Mouse (Mus musculus) left cerebral cortex, adult 2 months (tissue): ENCODE data around the gene Prickle4. TPM values are rescaled to one million over a fixed set of nuclear protein-coding genes. Genes with fewer than 3 reads are reported as not detected.

Experiments used
- DNase-seq, 2 experiments: peaks; one replicate each; pipeline ENCODE4 v3.0.0; 2021 to 2022; ENCODE audit warnings: low spot score in 2 of 2, mixed read lengths in 1 of 2; ENCODE audit errors: extremely low spot score in 1 of 2
- H3K27ac ChIP-seq: fragments of 200-600 bp; 2 replicates; pipeline ENCODE4 v1.8.1; 2022
- H3K4me3 ChIP-seq: fragments of 200-600 bp; 2 replicates; pipeline ENCODE4 v1.8.1; 2022
- CTCF ChIP-seq: fragments of 200-600 bp; IDR thresholded peaks from 2 replicates; pipeline ENCODE4 v1.8.1; 2022; ENCODE audit warnings: antibody characterized with exemption, mild to moderate bottlenecking, moderate library complexity
- intact Hi-C: fragments of 180-260 bp; cut with DNase I; formaldehyde crosslinking; loops from one replicate; pipeline ENCODE4 v1.15.1; 2025
- total RNA-seq, 2 experiments: library from RNA; stranded (reverse); gene quantifications; 2 replicates each; pipeline ENCODE4 v1.2.3; 2021

Prickle4 gene
- total RNA-seq, 2 experiments from 2014 or later = 5.2 to 6.5 TPM

- no peak; the same call in 1 of the 2 replicates for TF ChIP-seq CTCF
- intact Hi-C loops = no loop called here
- DNase-seq = no peak
- Histone ChIP-seq H3K4me3 (no peak overlapping the region), H3K27ac (no peak overlapping the region)
Observed at GRCm38 (mm10) chr17:47730633-47731575, 36.4 kb upstream of the Prickle4 start.

GRCm38 (mm10) chr17:47726566-47726965 is 32.0 kb upstream of the Prickle4 start, which contains the start of gene Pgc:
Gene Pgc, plus strand, starts transcription at chr17:47726842.
- no peak for TF ChIP-seq CTCF
- no peak within 1 kb of the TSS for H3K27ac ChIP-seq
- intact Hi-C loops = no loop called here
- no peak for DNase-seq
- no peak within 1 kb of the TSS for H3K4me3 ChIP-seq

- no peak for TF ChIP-seq CTCF
- intact Hi-C loops = no loop called here
- no peak overlapping the region for H3K4me3 ChIP-seq
- no peak for DNase-seq
- H3K27ac ChIP-seq = no peak overlapping the region
Observed at GRCm38 (mm10) chr17:47721183-47721582, 26.6 kb upstream of the Prickle4 start.

GRCm38 (mm10) chr17:47715037-47715436 is 20.5 kb upstream of the Prickle4 start:
- no peak overlapping the region for H3K4me3 ChIP-seq
- intact Hi-C loops = no loop called here
- no peak for DNase-seq
- TF ChIP-seq CTCF = no peak
- H3K27ac ChIP-seq = no peak overlapping the region

GRCm38 (mm10) chr17:47712889-47713571 is 18.5 kb upstream of the Prickle4 start:
- Histone ChIP-seq H3K4me3 (no peak overlapping the region), H3K27ac (no peak overlapping the region)
- intact Hi-C loops = no loop called here
- TF ChIP-seq CTCF = no peak
- DNase-seq = no peak

- no peak overlapping the region for H3K27ac ChIP-seq
- no peak for TF ChIP-seq CTCF
- no peak for DNase-seq
- intact Hi-C loops = no loop called here
- no peak overlapping the region for H3K4me3 ChIP-seq
Observed at GRCm38 (mm10) chr17:47711883-47712282, 17.3 kb upstream of the Prickle4 start.

GRCm38 (mm10) chr17:47710036-47710435 is 15.5 kb upstream of the Prickle4 start:
- intact Hi-C loops = no loop called here
- no peak overlapping the region for H3K4me3 ChIP-seq
- H3K27ac ChIP-seq = no peak overlapping the region
- TF ChIP-seq CTCF = no peak
- no peak for DNase-seq

GRCm38 (mm10) chr17:47708972-47709371 is 14.4 kb upstream of the Prickle4 start:
- Histone ChIP-seq H3K27ac (no peak overlapping the region), H3K4me3 (no peak overlapping the region)
- TF ChIP-seq CTCF = no peak
- DNase-seq = no peak
- intact Hi-C loops = no loop called here

- TF ChIP-seq CTCF = no peak
- Histone ChIP-seq H3K27ac (no peak overlapping the region), H3K4me3 (no peak overlapping the region)
- intact Hi-C loops = no loop called here
- DNase-seq = no peak
Observed at GRCm38 (mm10) chr17:47707961-47708360, 13.4 kb upstream of the Prickle4 start.

GRCm38 (mm10) chr17:47706196-47706595 is 11.7 kb upstream of the Prickle4 start:
- DNase-seq = peak in 1 of 2 experiments; percentile 5
- intact Hi-C loops = no loop called here
- Histone ChIP-seq H3K27ac (no peak overlapping the region), H3K4me3 (no peak overlapping the region)
- no peak for TF ChIP-seq CTCF

GRCm38 (mm10) chr17:47704692-47705091 is 10.2 kb upstream of the Prickle4 start:
- intact Hi-C loops = no loop called here
- Histone ChIP-seq H3K4me3 (no peak overlapping the region), H3K27ac (no peak overlapping the region)
- peak; percentile 23 for TF ChIP-seq CTCF
- no peak for DNase-seq

- TF ChIP-seq CTCF = no peak
- H3K4me3 ChIP-seq = no peak overlapping the region
- intact Hi-C loops = no loop called here
- DNase-seq = no peak
- no peak overlapping the region for H3K27ac ChIP-seq
Observed at GRCm38 (mm10) chr17:47703556-47703955, 9.0 kb upstream of the Prickle4 start.
